Mouse (Mus musculus) forebrain, embryonic 11.5 days (tissue): ENCODE data around the gene Glt28d2. TPM values are rescaled to one million over a fixed set of nuclear protein-coding genes. Genes with fewer than 3 reads are reported as not detected.

ENCODE experiments used
- ATAC-seq: fragments of 200-750 bp; cut with Nextera tagmentation; replicated peaks from 2 replicates; pipeline ENCODE4 v1.8.0; 2017; ENCODE audit warnings: moderate TSS enrichment; ENCODE audit not compliant: low FRiP score
- DNase-seq: peaks from one replicate; pipeline ENCODE4 v3.0.0-alpha.2; 2017; ENCODE audit warnings: low spot score
- H3K27ac ChIP-seq: fragments of 300-500 bp; sonication (generic); 2 replicates; pipeline ENCODE4 v1.5.1; 2014; ENCODE audit warnings: low read depth, low read length
- H3K27me3 ChIP-seq: fragments of 300-500 bp; sonication (generic); 2 replicates; pipeline ENCODE4 v1.6.1; 2014; ENCODE audit warnings: mild to moderate bottlenecking, low read length, mixed read lengths; ENCODE audit not compliant: control insufficient read depth, insufficient read depth
- H3K36me3 ChIP-seq: fragments of 300-500 bp; sonication (generic); 2 replicates; pipeline ENCODE4 v1.6.1; 2014; ENCODE audit warnings: mild to moderate bottlenecking, low read length, moderate library complexity, mixed read lengths; ENCODE audit not compliant: control insufficient read depth, insufficient read depth
- H3K4me1 ChIP-seq: fragments of 300-500 bp; sonication (generic); replicated peaks from 2 replicates; pipeline ENCODE4 v1.6.1; 2014; ENCODE audit warnings: low read length, mixed read lengths; ENCODE audit not compliant: control insufficient read depth, insufficient read depth
- H3K4me2 ChIP-seq: fragments of 300-500 bp; sonication (generic); 2 replicates; pipeline ENCODE4 v1.6.1; 2014; ENCODE audit warnings: low read depth, mild to moderate bottlenecking, low read length, moderate library complexity, mixed read lengths; ENCODE audit not compliant: severe bottlenecking
- H3K4me3 ChIP-seq: fragments of 300-500 bp; sonication (generic); 2 replicates; pipeline ENCODE4 v1.5.1; 2014; ENCODE audit warnings: low read depth, low read length
- H3K9ac ChIP-seq: fragments of 300-500 bp; sonication (generic); 2 replicates; pipeline ENCODE4 v1.6.1; 2014; ENCODE audit warnings: low read length
- H3K9me3 ChIP-seq: fragments of 300-500 bp; sonication (generic); 2 replicates; pipeline ENCODE4 v1.6.1; 2016; ENCODE audit warnings: low read length, mixed read lengths; ENCODE audit not compliant: control insufficient read depth
- WGBS: fragments of 180-500 bp; shearing (Covaris S2); extraction: QIAGEN DNeasy Blood & Tissue Kit; methylation state at CpG from one replicate; pipeline ENCODE4 v1.1.7; 2014; 5-methylcytosine and 5-hydroxymethylcytosine counted together
- polyA plus RNA-seq: library from polyadenylated mRNA; unstranded; fragments of >200 nt; fragmentation: Nextera tagmentation; extraction: Ambion mirVana; gene quantifications from 2 replicates; pipeline ENCODE4 v1.2.1, GENCODE M21; 2014

Gene Glt28d2
- polyA plus RNA-seq, 1 experiment from 2014 or later, result 0.15 TPM

DNA sequence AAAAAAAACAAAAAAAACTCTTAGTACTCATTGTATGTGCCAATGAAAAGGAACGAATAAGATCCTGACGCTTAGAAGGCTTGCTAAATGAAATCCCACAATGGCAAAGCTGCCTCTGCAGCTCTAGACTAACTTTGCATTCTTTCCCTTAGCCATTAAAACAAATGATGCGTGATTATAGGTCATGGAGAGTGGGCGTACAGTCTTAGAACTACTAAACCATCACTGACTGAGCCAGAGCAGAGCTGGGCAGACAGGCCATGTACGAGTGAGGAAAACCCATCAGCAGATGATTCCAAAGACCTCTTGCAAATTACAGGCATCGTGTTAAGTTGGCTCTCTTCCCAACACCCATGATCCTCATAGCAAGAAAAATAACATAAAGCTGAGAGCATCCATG, 59.5 kb downstream of the Glt28d2 start:
- Histone ChIP-seq H3K4me3 (no peak overlapping the region), H3K4me1 (no peaks in the 10 kb centered on the region)
- no peak for ATAC-seq

DNA sequence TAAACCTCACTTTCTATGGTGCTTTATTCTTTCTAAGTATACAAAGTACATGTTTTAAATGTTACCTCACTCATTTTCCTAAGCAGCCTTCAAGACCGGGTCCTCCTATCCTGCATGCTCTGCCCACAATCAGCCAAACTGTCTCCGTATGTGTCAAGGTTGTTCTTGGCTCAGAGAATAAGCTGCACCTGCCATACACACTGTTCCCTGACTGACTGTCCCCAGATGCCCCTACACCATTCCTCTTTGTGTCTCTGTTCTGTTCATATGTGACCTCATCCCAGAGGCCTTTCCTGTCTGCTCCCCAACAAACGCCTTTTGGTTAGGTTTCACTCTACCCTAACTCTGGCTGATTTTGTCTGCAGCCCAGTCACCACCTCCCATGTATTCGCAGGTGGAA, 60.0 kb downstream of the Glt28d2 start:
- ATAC-seq (no peak), DNase-seq (no peak)
- H3K27ac ChIP-seq, result no peak overlapping the region
- no peak overlapping the region for H3K4me2 ChIP-seq
- H3K9ac ChIP-seq, result no peak overlapping the region
- no peaks in the 10 kb centered on the region for H3K36me3 ChIP-seq
- no peaks in the 10 kb centered on the region for H3K4me1 ChIP-seq
- H3K9me3 ChIP-seq, result no peaks in the 10 kb centered on the region
- 82% methylated on average over 4 of the region's 4 CpGs for WGBS
- no peak overlapping the region for H3K4me3 ChIP-seq
- H3K27me3 ChIP-seq, result no peaks in the 10 kb centered on the region

More for the DNA sequence above, 59.5 kb downstream of the Glt28d2 start:
- H3K27me3 ChIP-seq, result no peaks in the 10 kb centered on the region
- H3K9me3 ChIP-seq, result no peaks in the 10 kb centered on the region
- no peak overlapping the region for H3K27ac ChIP-seq
- H3K4me2 ChIP-seq, result no peak overlapping the region
- H3K36me3 ChIP-seq, result no peaks in the 10 kb centered on the region
- no peak overlapping the region for H3K9ac ChIP-seq
- no peak for DNase-seq
- 65% methylated on average over 6 of the region's 6 CpGs for WGBS

DNA sequence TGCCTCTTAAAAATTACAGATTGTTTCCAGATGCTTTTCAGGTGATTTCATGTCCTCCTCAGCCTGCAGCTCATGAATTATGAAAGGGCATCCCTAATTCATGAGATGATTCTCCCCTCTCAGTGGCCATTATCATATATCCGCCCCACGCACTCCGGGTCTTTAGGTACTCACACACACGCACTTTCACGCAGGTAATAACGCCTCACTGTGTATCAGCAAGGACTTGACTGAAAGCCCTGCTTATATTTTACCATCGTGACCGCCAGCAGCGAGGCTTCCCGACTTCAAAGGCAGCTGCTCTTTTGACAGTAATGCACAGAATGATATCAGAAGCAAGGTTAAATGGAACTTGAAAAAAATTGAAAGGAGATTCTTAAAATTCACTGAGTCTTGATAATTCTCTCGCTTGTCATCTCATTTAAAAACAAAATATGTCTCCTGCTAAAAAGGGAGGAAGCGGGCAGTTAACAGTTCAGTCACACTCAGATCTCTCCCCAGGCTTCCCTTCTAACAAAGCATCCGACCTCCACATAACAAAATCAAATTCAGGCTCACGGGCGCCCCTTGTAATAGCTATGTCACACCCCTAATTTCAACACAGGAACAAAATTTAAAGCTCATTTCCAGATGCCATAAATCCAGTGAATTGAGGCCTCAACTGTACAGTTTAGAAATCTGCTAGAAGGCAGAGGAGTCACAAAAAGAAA, 66.3 kb downstream of the Glt28d2 start:
- Histone ChIP-seq H3K4me1 (no peaks in the 10 kb centered on the region), H3K4me2 (no peak overlapping the region), H3K9me3 (no peaks in the 10 kb centered on the region), H3K36me3 (no peaks in the 10 kb centered on the region), H3K27ac (no peak overlapping the region), H3K4me3 (no peak overlapping the region), H3K27me3 (no peaks in the 10 kb centered on the region), H3K9ac (no peak overlapping the region)
- ATAC-seq (no peak), DNase-seq (no peak)
- 85% methylated on average over 15 of the region's 15 CpGs for WGBS

Other genes starting within 250 kb of the Glt28d2 start
- gene Fam160a1, start 70.2 kb downstream of the Glt28d2 start, polyA plus RNA-seq, result 0.64 and 0.67 TPM in 2 replicates
- 0.43 and 0.53 TPM in 2 replicates for gene Gm37240, start within 50 bp of the Glt28d2 start, polyA plus RNA-seq
- 10.9 and 11.0 TPM in 2 replicates for gene Sh3d19, start 83.6 kb upstream of the Glt28d2 start, polyA plus RNA-seq
- gene Prss48, start 115.0 kb upstream of the Glt28d2 start, polyA plus RNA-seq, result 0.29 TPM in 1 of 2 replicates, not detected in the other